Mouse (Mus musculus) liver, embryonic 18 days (tissue): Measurements from ENCODE around the gene Mybpc1. TPM values are rescaled to one million over a fixed set of nuclear protein-coding genes. Genes with fewer than 3 reads are reported as not detected.

Experiments
- polyA plus RNA-seq: library from polyadenylated mRNA; depleted of rRNA; stranded (reverse); fragments of >200 nt; gene quantifications from 2 replicates; pipeline ENCODE4 v1.2.3, GENCODE M21; 2012; rRNA removed

Mybpc1 gene
- 0.07 and 0.30 TPM in 2 replicates for polyA plus RNA-seq

DNA sequence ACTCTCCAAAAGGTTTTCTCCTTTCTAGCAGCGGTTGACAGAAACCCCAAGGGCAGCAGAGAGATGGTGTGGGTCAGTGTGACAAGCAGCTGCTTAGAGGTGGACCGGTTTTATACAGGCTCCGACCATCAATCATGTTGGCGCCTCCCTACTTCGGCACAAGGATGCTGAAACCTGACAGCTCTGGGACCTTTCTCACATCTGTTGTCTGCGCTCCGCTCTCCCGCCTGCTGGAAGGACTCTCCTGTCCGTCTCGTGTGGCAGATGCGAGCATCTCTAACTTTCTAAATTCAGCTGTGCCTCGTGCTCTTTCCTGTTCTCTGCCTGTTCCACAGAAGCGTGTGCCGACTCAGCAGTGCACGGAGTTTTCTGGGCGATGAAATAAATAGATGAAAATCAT lies at the start of gene Mybpc1:
TSS of gene Mybpc1 (minus strand) at position 210 of the 400 bp plus-strand sequence.

GRCm38 (mm10) chr10:88503421-88504314 lies 101.3 kb downstream of the Mybpc1 start, which contains the start of gene Chpt1:
TSS of gene Chpt1 (minus strand) at chr10:88504073.

Other genes starting within 250 kb of the Mybpc1 start
- 8.9 and 12.8 TPM in 2 replicates for gene Dram1, start 226.1 kb downstream of the Mybpc1 start, polyA plus RNA-seq
- gene Gnptab, start 226.0 kb downstream of the Mybpc1 start, polyA plus RNA-seq = 3.4 and 3.6 TPM in 2 replicates
- gene Sycp3, start 145.6 kb downstream of the Mybpc1 start, polyA plus RNA-seq = 0.02 TPM in 1 of 2 replicates, not detected in the other
- 1.9 and 2.0 TPM in 2 replicates for gene Chpt1, start 101.1 kb downstream of the Mybpc1 start, polyA plus RNA-seq
- gene Spic, start 79.9 kb upstream of the Mybpc1 start, polyA plus RNA-seq = 7.4 and 9.1 TPM in 2 replicates
- gene Arl1, start 125.7 kb upstream of the Mybpc1 start, polyA plus RNA-seq = 43.1 and 43.5 TPM in 2 replicates
- 3.7 and 4.3 TPM in 2 replicates for gene Utp20, start 221.7 kb upstream of the Mybpc1 start, polyA plus RNA-seq